Mouse (Mus musculus) right cerebral cortex, postnatal 10 days (tissue): ENCODE measurements around the gene Skp2.

Source experiments
- DNase-seq, 2 experiments: peaks; one replicate each; pipeline ENCODE4 v3.0.0; 2021; ENCODE audit warnings: low spot score in 2 of 2

Skp2 gene

GRCm38 (mm10) chr15:9114131-9114530, 41.1 kb downstream of the Skp2 start:
- DNase-seq: no peak

GRCm38 (mm10) chr15:9113556-9113955, 41.7 kb downstream of the Skp2 start:
- DNase-seq: peak in 1 of 2 experiments; percentile 12

GRCm38 (mm10) chr15:9111648-9112047, 43.6 kb downstream of the Skp2 start:
- DNase-seq: no peak

- peak in 1 of 2 experiments; percentile 14 for DNase-seq
Observed at GRCm38 (mm10) chr15:9110526-9111347, 44.5 kb downstream of the Skp2 start.

- no peak for DNase-seq
Observed at GRCm38 (mm10) chr15:9106303-9107074, 48.7 kb downstream of the Skp2 start.

- DNase-seq: peak; percentile 54 to 70
Observed at GRCm38 (mm10) chr15:9100446-9101077, 54.7 kb downstream of the Skp2 start.

GRCm38 (mm10) chr15:9096865-9097264, 58.4 kb downstream of the Skp2 start:
- DNase-seq: no peak

- DNase-seq: peak; percentile 70
Observed at GRCm38 (mm10) chr15:9094366-9094750, 60.9 kb downstream of the Skp2 start.

- no peak for DNase-seq
Observed at GRCm38 (mm10) chr15:9093598-9094365, 61.4 kb downstream of the Skp2 start.

GRCm38 (mm10) chr15:9090662-9091061, 64.6 kb downstream of the Skp2 start:
- no peak for DNase-seq

GRCm38 (mm10) chr15:9089136-9089720, 66.0 kb downstream of the Skp2 start:
- no peak for DNase-seq

- no peak for DNase-seq
Observed at GRCm38 (mm10) chr15:9088683-9089072, 66.5 kb downstream of the Skp2 start.

GRCm38 (mm10) chr15:9087895-9088682, 67.1 kb downstream of the Skp2 start:
- no peak for DNase-seq

- DNase-seq: no peak
Observed at GRCm38 (mm10) chr15:9087421-9087820, 67.8 kb downstream of the Skp2 start.

GRCm38 (mm10) chr15:9086813-9087212, 68.4 kb downstream of the Skp2 start:
- DNase-seq: no peak

- DNase-seq: no peak
Observed at GRCm38 (mm10) chr15:9082753-9083152, 72.5 kb downstream of the Skp2 start.

- DNase-seq: no peak
Observed at GRCm38 (mm10) chr15:9081294-9081693, 73.9 kb downstream of the Skp2 start.

GRCm38 (mm10) chr15:9080206-9080605, 75.0 kb downstream of the Skp2 start:
- no peak for DNase-seq

GRCm38 (mm10) chr15:9079626-9080025, 75.6 kb downstream of the Skp2 start:
- no peak for DNase-seq

- DNase-seq: no peak
Observed at GRCm38 (mm10) chr15:9078481-9079300, 76.5 kb downstream of the Skp2 start.
